Mouse (Mus musculus) forebrain, embryonic 14.5 days (tissue): ENCODE measurements around the gene Adam11. TPM values are rescaled to one million over a fixed set of nuclear protein-coding genes. Genes with fewer than 3 reads are reported as not detected.

Experiments used
- ATAC-seq: fragments of 200-750 bp; cut with Nextera tagmentation; 2 replicates; pipeline ENCODE4 v1.8.0; 2017; ENCODE audit warnings: mild to moderate bottlenecking, moderate library complexity
- DNase-seq: peaks from one replicate; pipeline ENCODE4 v3.0.0-alpha.2; 2015; ENCODE audit warnings: low spot score
- H3K27ac ChIP-seq: fragments of 300-500 bp; sonication (generic); 2 replicates; pipeline ENCODE4 v1.5.1; 2014; ENCODE audit warnings: low read depth, mild to moderate bottlenecking, control low read depth, low read length, moderate library complexity
- H3K27me3 ChIP-seq: fragments of 300-500 bp; sonication (generic); replicated peaks from 2 replicates; pipeline ENCODE4 v1.6.1; 2014; ENCODE audit warnings: low read length, control low read depth, mixed read lengths; ENCODE audit not compliant: control insufficient read depth, insufficient read depth
- H3K36me3 ChIP-seq: fragments of 300-500 bp; sonication (generic); 2 replicates; pipeline ENCODE4 v1.6.1; 2014; ENCODE audit warnings: low read length, control low read depth; ENCODE audit not compliant: control insufficient read depth, insufficient read depth
- H3K4me1 ChIP-seq: fragments of 300-500 bp; sonication (generic); 2 replicates; pipeline ENCODE4 v1.6.1; 2014; ENCODE audit warnings: antibody characterized with exemption, low read length, control low read depth; ENCODE audit not compliant: control insufficient read depth, insufficient read depth
- H3K4me2 ChIP-seq: fragments of 300-500 bp; sonication (generic); 2 replicates; pipeline ENCODE4 v1.6.1; 2014; ENCODE audit warnings: mild to moderate bottlenecking, control low read depth, low read length
- H3K4me3 ChIP-seq: fragments of 300-500 bp; sonication (generic); 2 replicates; pipeline ENCODE4 v1.5.1; 2014; ENCODE audit warnings: low read depth, low read length, control low read depth
- H3K9ac ChIP-seq: fragments of 300-500 bp; sonication (generic); 2 replicates; pipeline ENCODE4 v1.6.1; 2014; ENCODE audit warnings: mild to moderate bottlenecking, low read length, control low read depth, moderate library complexity
- H3K9me3 ChIP-seq: fragments of 300-500 bp; sonication (generic); replicated peaks from 2 replicates; pipeline ENCODE4 v1.6.1; 2016; ENCODE audit warnings: low read length, control low read depth, mixed read lengths; ENCODE audit not compliant: control insufficient read depth
- WGBS: fragments of 180-500 bp; shearing (Covaris S2); extraction: QIAGEN DNeasy Blood & Tissue Kit; methylation state at CpG from one replicate; pipeline ENCODE4 v1.1.7; 2014; 5-methylcytosine and 5-hydroxymethylcytosine counted together
- polyA plus RNA-seq: library from polyadenylated mRNA; unstranded; fragments of >200 nt; fragmentation: Nextera tagmentation; extraction: Ambion mirVana; gene quantifications from 2 replicates; pipeline ENCODE4 v1.2.1, GENCODE M21; 2014

Adam11 gene
- polyA plus RNA-seq, 1 experiment from 2014 or later, result 10.0 TPM

DNA sequence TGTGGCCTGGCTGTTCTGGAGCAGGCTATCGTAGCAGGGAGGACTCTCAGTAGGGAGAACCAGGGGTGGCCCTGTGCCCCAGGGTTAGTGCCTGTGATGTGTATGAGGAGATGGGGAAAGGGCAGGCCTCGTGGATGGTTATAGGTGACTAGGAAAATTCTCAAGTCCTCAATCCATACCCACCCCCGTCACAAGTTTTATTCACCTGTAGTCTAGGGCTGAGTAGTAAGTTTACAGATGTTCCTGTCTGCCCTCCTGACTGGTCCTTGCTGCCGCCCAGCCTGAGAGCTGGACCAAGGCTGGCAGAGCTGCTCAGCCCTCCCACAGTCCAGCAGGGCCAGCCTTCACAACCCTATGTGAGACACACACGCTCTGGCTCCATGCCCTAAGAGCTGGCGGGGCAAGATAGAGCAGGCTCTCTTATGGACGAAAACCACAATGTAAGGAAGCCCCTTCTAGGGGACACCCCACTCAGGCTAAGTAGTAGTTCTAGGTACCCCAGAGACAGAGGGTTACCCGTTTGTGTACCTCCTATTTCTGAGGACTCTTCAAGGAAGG is 17.9 kb downstream of the Adam11 start:
- Histone ChIP-seq H3K4me1 (peaks cover 14% of the 10 kb centered on the region), H3K36me3 (peaks cover 15% of the 10 kb centered on the region; the same call in 1 of the 2 replicates), H3K4me2 (no peak overlapping the region), H3K27ac (no peak overlapping the region), H3K9me3 (no peaks in the 10 kb centered on the region), H3K4me3 (no peak overlapping the region), H3K27me3 (no peaks in the 10 kb centered on the region), H3K9ac (no peak overlapping the region)
- WGBS, result 79% methylated on average over 8 of the region's 8 CpGs
- ATAC-seq, result no peak
- DNase-seq, result no peak

DNA sequence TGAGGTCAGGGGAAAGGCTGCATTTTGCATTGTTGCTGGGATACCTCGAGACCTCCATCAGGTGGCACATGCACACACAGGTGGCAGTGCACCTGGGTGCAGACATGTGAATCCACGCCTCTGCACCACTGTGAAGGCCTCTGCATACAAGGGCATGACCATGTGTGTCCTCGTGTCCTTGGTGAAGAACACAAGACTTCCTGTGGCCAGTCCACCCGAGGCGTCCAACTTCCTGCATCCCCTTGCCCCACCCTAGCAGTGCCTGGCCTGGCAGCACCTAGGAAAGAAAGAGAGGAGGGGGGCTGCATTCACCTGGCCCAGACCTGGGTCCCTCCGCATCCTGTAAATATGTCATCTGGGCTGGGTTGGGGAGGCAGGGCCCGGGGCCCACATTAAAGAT is 18.6 kb downstream of the Adam11 start:
- Histone ChIP-seq H3K36me3 (peaks cover 15% of the 10 kb centered on the region; the same call in 1 of the 2 replicates), H3K27ac (no peak overlapping the region), H3K9me3 (no peaks in the 10 kb centered on the region), H3K9ac (no peak overlapping the region), H3K4me3 (no peak overlapping the region), H3K4me2 (no peak overlapping the region), H3K4me1 (peaks cover 14% of the 10 kb centered on the region), H3K27me3 (no peaks in the 10 kb centered on the region)
- ATAC-seq, result no peak
- 84% methylated on average over 7 of the region's 7 CpGs for WGBS
- DNase-seq, result no peak

DNA sequence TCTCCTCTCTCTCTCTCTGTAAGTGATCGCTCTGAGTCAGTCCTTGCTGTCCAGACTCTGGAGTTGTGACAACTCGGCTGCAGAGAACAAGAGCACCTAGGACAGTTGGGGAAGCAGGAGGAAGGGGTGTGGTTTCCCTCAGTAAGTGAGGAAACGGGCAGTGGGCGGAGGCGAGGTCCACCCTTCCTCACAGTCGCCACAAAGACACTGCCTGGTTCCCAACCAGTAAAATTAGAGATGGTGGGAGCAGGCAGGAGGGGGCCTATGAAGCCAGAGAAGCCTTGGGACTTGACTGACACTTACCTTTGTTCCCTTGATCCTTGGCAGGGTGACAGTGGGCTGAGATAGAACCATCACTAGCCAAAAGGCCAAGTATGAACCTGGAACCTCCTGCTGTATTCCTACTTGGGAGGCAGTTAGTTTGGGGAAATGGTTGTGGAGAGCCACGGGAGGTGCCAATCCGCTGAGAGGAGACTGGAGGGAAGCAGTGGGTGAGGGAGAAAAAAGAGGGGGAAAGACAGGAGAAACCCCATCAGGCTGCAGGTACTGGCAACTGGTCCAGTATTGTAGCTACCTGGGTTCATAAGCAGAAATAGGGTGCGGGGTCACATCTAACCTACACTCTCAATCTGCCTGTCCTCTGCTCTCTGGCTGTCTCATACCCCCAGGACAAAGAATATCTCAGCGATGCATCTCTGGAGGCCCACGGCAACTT is 19.2 kb downstream of the Adam11 start:
- no peak overlapping the region for H3K4me2 ChIP-seq
- no peak overlapping the region for H3K27ac ChIP-seq
- peaks cover 15% of the 10 kb centered on the region; the same call in 1 of the 2 replicates for H3K36me3 ChIP-seq
- no peaks in the 10 kb centered on the region for H3K9me3 ChIP-seq
- ATAC-seq (no peak), DNase-seq (no peak)
- H3K4me3 ChIP-seq, result no peak overlapping the region
- H3K27me3 ChIP-seq, result no peaks in the 10 kb centered on the region
- WGBS, result 42% methylated on average over 11 of the region's 11 CpGs
- H3K9ac ChIP-seq, result no peak overlapping the region; the same call in 1 of the 2 replicates
- H3K4me1 ChIP-seq, result peaks cover 9% of the 10 kb centered on the region

DNA sequence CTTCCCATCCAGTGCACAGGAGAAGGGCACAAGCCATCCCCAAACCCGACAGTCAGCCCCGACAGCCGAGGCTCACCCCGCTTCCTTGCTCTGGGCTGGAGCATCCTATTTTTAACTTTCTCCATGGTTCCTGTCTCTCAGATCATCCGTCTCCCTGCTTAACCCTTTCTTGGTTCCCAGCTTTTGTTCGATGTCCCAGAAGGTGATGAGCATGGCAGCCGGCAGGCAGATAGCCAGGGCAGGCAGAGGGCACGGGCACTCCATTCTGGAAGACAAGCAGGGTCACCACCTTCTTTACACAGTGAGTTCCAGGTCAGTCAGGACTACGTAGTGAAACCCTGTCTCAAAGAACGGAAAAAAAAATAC is 19.7 kb downstream of the Adam11 start:
- Histone ChIP-seq H3K27ac (no peak overlapping the region), H3K4me2 (no peak overlapping the region), H3K9me3 (no peaks in the 10 kb centered on the region), H3K4me3 (no peak overlapping the region), H3K36me3 (peaks cover 13% of the 10 kb centered on the region; the same call in 1 of the 2 replicates), H3K4me1 (peaks cover 7% of the 10 kb centered on the region), H3K27me3 (no peaks in the 10 kb centered on the region), H3K9ac (no peak overlapping the region; the same call in 1 of the 2 replicates)
- DNase-seq (no peak), ATAC-seq (no peak)
- WGBS, result 75% methylated on average over 10 of the region's 10 CpGs

DNA sequence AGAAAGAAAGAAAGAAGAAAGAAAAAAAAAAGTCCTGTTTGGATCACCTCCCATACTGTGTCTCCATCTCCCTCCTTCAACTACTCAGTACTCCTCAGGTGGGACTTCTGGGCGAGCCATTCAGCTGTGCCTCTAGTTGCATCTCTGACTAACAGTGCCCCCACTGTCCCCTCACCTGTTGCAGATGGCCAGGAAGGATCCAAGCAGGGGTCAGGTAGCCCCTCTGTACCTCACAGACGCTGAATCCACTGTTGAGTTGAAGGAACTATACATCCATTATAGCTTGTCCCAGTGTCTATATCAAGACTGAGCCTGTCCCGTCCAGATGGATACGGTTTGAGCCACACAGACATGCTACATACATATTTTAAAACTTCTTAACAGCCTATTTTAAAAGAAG is 20.3 kb downstream of the Adam11 start:
- Histone ChIP-seq H3K9me3 (no peaks in the 10 kb centered on the region), H3K4me2 (no peak overlapping the region), H3K4me3 (no peak overlapping the region), H3K36me3 (peaks cover 8% of the 10 kb centered on the region; the same call in 1 of the 2 replicates), H3K4me1 (peaks cover 7% of the 10 kb centered on the region), H3K27ac (no peak overlapping the region), H3K27me3 (no peaks in the 10 kb centered on the region), H3K9ac (no peak overlapping the region)
- WGBS, result 87% methylated on average over 4 of the region's 4 CpGs
- ATAC-seq, result no peak
- no peak for DNase-seq

DNA sequence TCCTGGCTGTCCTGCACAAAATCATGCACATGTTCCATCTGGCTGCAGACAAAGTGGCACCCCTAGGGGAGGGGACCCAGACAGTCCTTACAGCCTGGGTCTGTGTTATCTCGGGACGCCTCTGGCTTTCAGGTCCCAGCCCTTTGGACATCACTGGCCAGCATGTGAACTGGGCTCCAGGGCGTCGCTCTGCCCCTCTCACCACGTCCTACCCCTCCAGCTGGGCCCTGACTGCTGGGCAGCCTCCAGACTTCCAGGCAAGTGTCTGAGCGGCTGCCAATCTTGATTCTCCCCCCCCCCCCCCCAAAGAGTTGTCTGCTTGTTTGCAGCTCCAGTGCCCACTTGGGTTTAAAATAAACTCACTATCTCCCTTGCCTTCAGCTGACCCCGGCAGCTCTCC is 22.2 kb downstream of the Adam11 start:
- no peak overlapping the region for H3K4me2 ChIP-seq
- no peak for DNase-seq
- no peak overlapping the region for H3K9ac ChIP-seq
- 74% methylated on average over 7 of the region's 7 CpGs for WGBS
- no peak overlapping the region for H3K4me3 ChIP-seq
- H3K4me1 ChIP-seq, result no peaks in the 10 kb centered on the region; the same call in 1 of the 2 replicates
- no peak overlapping the region for H3K27ac ChIP-seq
- H3K9me3 ChIP-seq, result no peaks in the 10 kb centered on the region
- no peaks in the 10 kb centered on the region for H3K36me3 ChIP-seq
- H3K27me3 ChIP-seq, result no peaks in the 10 kb centered on the region
- ATAC-seq, result no peak

DNA sequence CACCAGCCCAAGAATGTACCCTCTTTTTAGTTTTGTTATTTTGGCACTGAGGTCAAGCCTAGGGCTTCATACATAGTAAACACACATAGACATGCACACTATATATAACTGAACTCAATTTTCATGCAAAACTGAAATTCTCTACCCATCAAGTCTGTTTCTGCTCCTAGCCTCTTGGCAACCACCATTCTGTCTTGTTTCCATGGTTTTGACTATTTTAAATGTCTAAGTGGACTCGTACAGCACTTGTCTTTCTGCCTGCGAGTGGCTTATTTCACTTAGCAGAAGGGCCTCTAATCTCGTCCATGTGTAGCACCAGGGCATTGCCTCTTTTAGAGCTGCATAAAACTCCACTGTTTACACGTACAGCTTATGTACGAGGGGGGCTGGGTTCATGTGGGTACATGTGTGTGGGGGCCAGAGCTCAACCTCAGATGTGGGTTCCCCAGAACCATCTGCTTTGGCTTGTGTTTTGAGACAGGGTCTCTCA is 26.5 kb downstream of the Adam11 start:
- Histone ChIP-seq H3K27me3 (no peaks in the 10 kb centered on the region), H3K27ac (no peak overlapping the region), H3K4me2 (no peak overlapping the region), H3K9me3 (no peaks in the 10 kb centered on the region), H3K36me3 (no peaks in the 10 kb centered on the region), H3K9ac (no peak overlapping the region), H3K4me3 (no peak overlapping the region), H3K4me1 (no peaks in the 10 kb centered on the region)
- no peak for DNase-seq
- ATAC-seq, result no peak
- WGBS, result 78% methylated on average over 5 of the region's 5 CpGs

DNA sequence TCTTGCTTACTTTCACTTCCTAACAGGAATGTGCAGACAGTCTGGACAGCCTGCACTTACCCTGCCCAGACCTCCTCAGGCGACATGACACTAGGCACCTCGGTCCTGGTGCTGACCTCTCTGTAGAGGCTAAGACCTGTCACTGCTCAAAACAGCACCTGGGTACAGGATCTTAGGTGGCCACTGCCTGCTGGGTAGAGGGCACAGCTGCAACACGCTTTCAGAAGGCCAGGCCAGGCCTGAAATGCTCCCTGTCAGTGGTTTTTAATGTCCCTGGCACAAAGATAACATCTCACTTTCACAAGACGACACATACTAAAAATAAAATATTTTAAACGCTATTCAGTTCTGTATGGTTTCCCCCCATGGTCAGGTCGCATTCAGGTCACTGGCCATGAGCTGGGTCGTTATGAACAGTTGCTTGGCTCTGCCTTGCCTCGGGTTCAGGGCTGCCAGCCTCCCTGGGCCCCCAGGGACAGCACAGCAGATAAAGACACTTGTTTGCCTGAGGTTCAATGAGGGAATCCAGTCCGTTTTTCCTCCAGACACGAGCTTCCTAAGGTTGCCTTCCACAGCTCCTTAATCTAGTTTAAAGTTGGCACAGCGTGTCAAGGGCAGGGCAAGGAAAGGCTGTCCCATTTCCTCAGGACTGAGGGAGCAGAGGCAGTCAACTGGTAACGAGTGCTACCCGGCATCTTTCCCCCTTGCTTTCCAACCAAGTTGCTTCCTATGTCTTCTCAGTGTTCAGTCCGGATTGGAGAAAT is 30.6 kb downstream of the Adam11 start:
- Histone ChIP-seq H3K27ac (no peak overlapping the region), H3K9me3 (no peaks in the 10 kb centered on the region), H3K4me2 (no peak overlapping the region), H3K9ac (no peak overlapping the region), H3K27me3 (no peaks in the 10 kb centered on the region), H3K36me3 (0 out of 2 replicates have a peak, but pooled peaks cover 2% of the 10 kb centered on the region), H3K4me3 (no peak overlapping the region), H3K4me1 (no peaks in the 10 kb centered on the region)
- ATAC-seq (no peak), DNase-seq (no peak)
- WGBS, result 66% methylated on average over 14 of the region's 14 CpGs
